Mouse (Mus musculus): ENCODE results near the gene Adprm.

The Adprm gene

GRCm38 (mm10) chr11:67076781-67077180 is 24.4 kb upstream of the Adprm start:
- DNase-seq (ENCODE audit: low spot score), result no peak

GRCm38 (mm10) chr11:67075036-67075435 is 22.6 kb upstream of the Adprm start:
- DNase-seq (ENCODE audit: low spot score), result no peak

- no peak for DNase-seq (ENCODE audit: low spot score)
These were observed 20.3 kb upstream of the Adprm start for GRCm38 (mm10) chr11:67072615-67073130.

GRCm38 (mm10) chr11:67067741-67068140 is 15.3 kb upstream of the Adprm start:
- DNase-seq (ENCODE audit: low spot score), result no peak

- DNase-seq (ENCODE audit: low spot score), result no peak
These were observed 10.3 kb upstream of the Adprm start for GRCm38 (mm10) chr11:67062726-67063125.

- no peak for DNase-seq (ENCODE audit: low spot score)
These were observed 8.9 kb upstream of the Adprm start for GRCm38 (mm10) chr11:67061311-67061710.

- no peak for DNase-seq (ENCODE audit: low spot score)
These were observed 2.5 kb upstream of the Adprm start for GRCm38 (mm10) chr11:67054754-67055365.

- no peak for DNase-seq (ENCODE audit: low spot score)
These were observed 596 bp downstream of the Adprm start for GRCm38 (mm10) chr11:67051676-67052320.

GRCm38 (mm10) chr11:67049256-67049655 is 3.1 kb downstream of the Adprm start:
- no peak for DNase-seq (ENCODE audit: low spot score)

GRCm38 (mm10) chr11:67048496-67048895 is 3.9 kb downstream of the Adprm start:
- DNase-seq (ENCODE audit: low spot score), result no peak

- DNase-seq (ENCODE audit: low spot score), result no peak
These were observed 5.2 kb downstream of the Adprm start for GRCm38 (mm10) chr11:67047199-67047598.

GRCm38 (mm10) chr11:67044959-67045358 is 7.4 kb downstream of the Adprm start:
- DNase-seq (ENCODE audit: low spot score), result no peak

GRCm38 (mm10) chr11:67043007-67043406 is 9.4 kb downstream of the Adprm start:
- no peak for DNase-seq (ENCODE audit: low spot score)

- DNase-seq (ENCODE audit: low spot score), result no peak
These were observed 11.9 kb downstream of the Adprm start for GRCm38 (mm10) chr11:67040483-67040882.

GRCm38 (mm10) chr11:67039799-67040198 is 12.6 kb downstream of the Adprm start:
- no peak for DNase-seq (ENCODE audit: low spot score)

GRCm38 (mm10) chr11:67036892-67037291 is 15.5 kb downstream of the Adprm start:
- DNase-seq (ENCODE audit: low spot score), result no peak

GRCm38 (mm10) chr11:67036229-67036628 is 16.2 kb downstream of the Adprm start:
- no peak for DNase-seq (ENCODE audit: low spot score)

GRCm38 (mm10) chr11:67034775-67035485 is 17.5 kb downstream of the Adprm start:
- no peak for DNase-seq (ENCODE audit: low spot score)

- no peak for DNase-seq (ENCODE audit: low spot score)
These were observed 20.8 kb downstream of the Adprm start for GRCm38 (mm10) chr11:67031603-67031915.

- DNase-seq (ENCODE audit: low spot score), result no peak
These were observed 21.3 kb downstream of the Adprm start for GRCm38 (mm10) chr11:67030904-67031602.

GRCm38 (mm10) chr11:67024867-67025477 is 27.4 kb downstream of the Adprm start, which contains the start of gene Tmem220:
Tmem220 (plus strand) TSS chr11:67025154.
- DNase-seq (ENCODE audit: low spot score), result peak; percentile 92

- no peak for DNase-seq (ENCODE audit: low spot score)
These were observed 28.5 kb downstream of the Adprm start for GRCm38 (mm10) chr11:67023802-67024340.
